Mouse (Mus musculus) embryonic facial prominence, embryonic 15.5 days (tissue): ENCODE data around the gene Krt17. TPM values are rescaled to one million over a fixed set of nuclear protein-coding genes. Genes with fewer than 3 reads are reported as not detected.
A peak's percentile ranks its signal among the peaks of the same experiment; 100 is the strongest.
"Not testable (repeated sequence)": the region's sequence is repeated elsewhere in the genome, so short reads cannot be mapped to it uniquely, and the experiment has no call there.

Experiments
- ATAC-seq: fragments of 200-750 bp; cut with Nextera tagmentation; 2 replicates; pipeline ENCODE4 v1.8.0; 2017; ENCODE audit warnings: low read depth, moderate TSS enrichment; ENCODE audit not compliant: insufficient number of reproducible peaks, low FRiP score, low TSS enrichment
- H3K27ac ChIP-seq: fragments of 300-500 bp; sonication (generic); replicated peaks from 2 replicates; pipeline ENCODE4 v1.5.1; 2015; ENCODE audit warnings: mild to moderate bottlenecking, inconsistent platforms
- H3K27me3 ChIP-seq: fragments of 300-500 bp; sonication (generic); 2 replicates; pipeline ENCODE4 v1.6.1; 2015; ENCODE audit warnings: inconsistent platforms
- H3K36me3 ChIP-seq: fragments of 300-500 bp; sonication (generic); 2 replicates; pipeline ENCODE4 v1.6.1; 2015; ENCODE audit warnings: mild to moderate bottlenecking, inconsistent platforms
- H3K4me1 ChIP-seq: fragments of 300-500 bp; sonication (generic); 2 replicates; pipeline ENCODE4 v1.6.1; 2015; ENCODE audit warnings: inconsistent platforms
- H3K4me2 ChIP-seq: fragments of 300-500 bp; sonication (generic); replicated peaks from 2 replicates; pipeline ENCODE4 v1.6.1; 2015; ENCODE audit warnings: mild to moderate bottlenecking, inconsistent platforms
- H3K4me3 ChIP-seq: fragments of 300-500 bp; sonication (generic); replicated peaks from 2 replicates; pipeline ENCODE4 v1.5.1; 2015; ENCODE audit warnings: mild to moderate bottlenecking, inconsistent platforms
- H3K9ac ChIP-seq: fragments of 300-500 bp; sonication (generic); 2 replicates; pipeline ENCODE4 v1.6.1; 2015; ENCODE audit warnings: inconsistent platforms
- H3K9me3 ChIP-seq: fragments of 300-500 bp; sonication (generic); replicated peaks from 2 replicates; pipeline ENCODE4 v1.6.1; 2016; ENCODE audit warnings: inconsistent platforms
- WGBS: fragments of 180-500 bp; shearing (Covaris S2); methylation state at CpG from one replicate; pipeline ENCODE4 v1.1.7; 2015; 5-methylcytosine and 5-hydroxymethylcytosine counted together
- polyA plus RNA-seq: library from polyadenylated mRNA; unstranded; fragments of >200 nt; fragmentation: Nextera tagmentation; extraction: Ambion mirVana; gene quantifications from 2 replicates; pipeline ENCODE4 v1.2.1, GENCODE M21; 2015

Gene Krt17
- polyA plus RNA-seq, 1 experiment from 2014 or later, result 399 TPM

DNA sequence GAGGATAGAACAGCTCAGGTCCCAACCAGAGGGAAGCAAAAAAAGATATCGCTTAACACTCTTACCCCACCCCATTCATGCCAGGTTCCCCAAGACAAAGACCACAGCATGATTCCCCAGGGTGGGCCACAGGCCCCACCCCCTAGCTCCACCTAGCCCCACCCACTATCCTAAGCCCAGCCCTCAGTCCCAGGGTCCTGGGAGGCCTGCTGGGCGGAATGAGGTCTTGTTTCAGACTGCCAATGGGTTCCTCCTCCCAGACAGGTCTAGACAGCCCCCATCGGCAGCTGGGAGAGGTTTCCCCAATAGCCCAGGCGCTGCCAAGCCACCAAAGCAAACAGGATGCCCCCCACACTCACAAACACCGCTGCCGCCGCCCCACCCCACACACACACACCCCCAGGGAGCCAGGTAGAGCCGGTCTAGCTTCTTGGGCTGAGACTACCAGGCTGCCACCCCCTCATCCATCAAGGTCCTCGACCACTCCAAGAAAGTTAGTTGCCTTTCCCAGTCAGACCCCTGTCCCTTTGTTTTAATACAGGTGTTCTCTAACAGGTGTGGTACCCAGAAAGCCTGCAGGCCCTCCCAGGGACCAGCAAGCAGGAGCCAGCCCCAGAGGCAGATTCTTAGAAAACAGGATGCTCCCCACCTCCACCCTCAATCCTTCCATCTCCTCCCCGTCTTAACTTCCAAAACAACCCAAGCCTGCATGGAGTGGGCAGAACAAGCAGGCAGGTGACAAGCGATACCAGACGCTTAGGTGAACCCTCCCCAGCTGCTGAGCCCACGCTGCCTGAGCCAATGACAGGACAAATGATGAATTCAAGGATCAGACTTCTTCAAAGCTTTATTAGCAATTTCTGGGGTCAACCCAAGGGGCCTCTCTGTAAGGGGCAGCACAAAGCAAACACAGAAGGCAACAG, 1.5 kb upstream of the Krt17 start:
- Histone ChIP-seq H3K36me3 (no peaks in the 10 kb centered on the region), H3K4me1 (0 out of 2 replicates have a peak, but pooled peaks cover 5% of the 10 kb centered on the region), H3K9me3 (no peaks in the 10 kb centered on the region), H3K27ac (peak overlapping the region; percentile 71; the same call in 1 of the 2 replicates), H3K4me3 (no peak overlapping the region), H3K9ac (no peak overlapping the region), H3K27me3 (no peaks in the 10 kb centered on the region), H3K4me2 (no peak overlapping the region)
- ATAC-seq, result peak; percentile 52
- WGBS, result 21% methylated on average over 13 of the region's 13 CpGs

DNA sequence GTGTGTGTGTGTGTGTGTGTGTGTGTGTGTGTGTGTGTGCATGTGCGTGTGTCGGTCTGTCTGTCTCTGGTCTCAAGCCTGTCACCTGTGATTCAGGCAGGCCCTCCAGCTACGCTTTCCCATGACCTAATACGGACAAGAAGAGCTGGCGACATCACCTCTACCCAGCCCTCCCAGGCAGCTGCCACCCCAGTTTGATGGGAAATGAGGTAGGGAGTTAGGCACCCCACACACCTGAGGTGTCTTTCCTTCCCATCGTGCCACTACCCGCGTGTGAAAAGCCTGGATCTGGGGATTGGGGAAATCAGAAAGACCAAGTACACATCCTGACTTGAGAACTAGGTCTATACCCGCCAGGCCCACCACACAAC, 391 bp upstream of the Krt17 start:
- 66% methylated on average over 9 of the region's 9 CpGs for WGBS
- ATAC-seq, result no peak
- no peaks in the 10 kb centered on the region for H3K9me3 ChIP-seq
- no peaks in the 10 kb centered on the region for H3K36me3 ChIP-seq
- H3K27me3 ChIP-seq, result no peaks in the 10 kb centered on the region
- no peak overlapping the region for H3K4me3 ChIP-seq
- H3K27ac ChIP-seq, result peak overlapping the region; percentile 71; the same call in 1 of the 2 replicates
- H3K4me2 ChIP-seq, result no peak overlapping the region
- H3K4me1 ChIP-seq, result 0 out of 2 replicates have a peak, but pooled peaks cover 5% of the 10 kb centered on the region
- H3K9ac ChIP-seq, result no peak overlapping the region

DNA sequence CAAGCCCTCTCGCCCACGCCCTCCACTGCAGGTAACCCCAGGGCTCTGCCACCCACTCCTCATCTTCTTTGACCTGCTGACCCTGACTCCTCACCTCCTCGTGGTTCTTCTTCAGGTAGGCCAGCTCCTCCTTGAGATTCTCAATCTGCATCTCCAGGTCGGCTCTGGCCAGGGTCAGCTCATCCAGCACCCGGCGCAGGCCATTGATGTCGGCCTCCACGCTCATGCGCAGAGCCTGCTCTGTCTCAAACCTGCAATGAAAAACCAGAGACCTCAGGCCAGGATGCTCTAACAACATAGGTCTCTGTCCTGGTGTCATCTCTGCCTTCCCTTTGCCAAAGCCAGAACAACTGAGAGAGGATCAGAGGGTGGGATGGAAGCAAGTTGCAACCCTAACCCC, 1.8 kb downstream of the Krt17 start:
- H3K4me1 ChIP-seq, result 0 out of 2 replicates have a peak, but pooled peaks cover 5% of the 10 kb centered on the region
- H3K9ac ChIP-seq, result no peak overlapping the region
- no peak for ATAC-seq
- H3K27ac ChIP-seq, result no peak overlapping the region
- H3K4me2 ChIP-seq, result peak overlapping the region; percentile 36
- no peaks in the 10 kb centered on the region for H3K9me3 ChIP-seq
- no peaks in the 10 kb centered on the region for H3K36me3 ChIP-seq
- peak overlapping the region; percentile 29 for H3K4me3 ChIP-seq
- no peaks in the 10 kb centered on the region for H3K27me3 ChIP-seq
- WGBS, result 91% methylated on average over 9 of the region's 9 CpGs

DNA sequence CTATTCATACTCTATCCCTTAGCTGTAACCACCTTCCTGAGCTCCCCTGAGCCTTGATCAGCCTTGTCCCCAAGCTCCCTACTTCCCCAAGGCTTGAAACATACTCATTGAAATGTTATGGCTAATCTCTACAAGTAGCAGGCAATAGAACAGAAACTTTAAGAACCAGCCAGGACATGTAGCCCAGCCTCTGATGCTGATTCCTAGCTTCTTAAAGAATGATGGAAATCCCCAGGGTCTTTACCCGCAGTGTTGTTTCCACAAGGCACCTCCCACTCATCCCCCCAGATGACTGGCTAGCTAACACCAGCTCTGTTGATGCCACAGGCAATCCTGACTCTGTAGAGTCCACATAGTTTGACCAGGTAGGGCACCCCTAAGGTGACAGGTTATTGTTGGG, 2.9 kb downstream of the Krt17 start:
- ATAC-seq, result no peak
- no peak overlapping the region; the same call in 1 of the 2 replicates for H3K4me3 ChIP-seq
- no peaks in the 10 kb centered on the region for H3K9me3 ChIP-seq
- WGBS, result 60% methylated on average over 1 of the region's 1 CpGs
- no peak overlapping the region for H3K27ac ChIP-seq
- H3K27me3 ChIP-seq, result no peaks in the 10 kb centered on the region
- 0 out of 2 replicates have a peak, but pooled peaks cover 5% of the 10 kb centered on the region for H3K4me1 ChIP-seq
- no peaks in the 10 kb centered on the region for H3K36me3 ChIP-seq
- H3K9ac ChIP-seq, result no peak overlapping the region
- H3K4me2 ChIP-seq, result no peak overlapping the region

DNA sequence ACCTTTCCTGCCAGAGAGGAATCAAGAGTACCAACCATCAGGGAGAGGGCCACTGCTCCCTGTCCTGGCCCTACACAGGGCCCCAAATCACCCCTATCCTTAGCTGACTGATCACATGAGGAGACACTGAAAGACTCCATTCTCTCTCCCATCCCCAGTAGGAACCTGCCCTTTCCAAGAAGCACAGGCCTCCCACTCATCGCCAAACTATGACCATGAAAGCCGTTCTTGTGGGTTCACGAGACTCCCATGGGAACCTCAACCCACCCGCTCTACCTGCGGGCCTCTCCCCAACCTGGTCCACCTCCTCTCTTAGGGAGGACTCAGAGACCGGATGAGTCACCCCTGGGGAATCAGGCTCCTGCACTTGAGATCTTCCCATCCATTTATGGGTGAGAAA, 5.3 kb downstream of the Krt17 start:
- no peak for ATAC-seq
- H3K4me3 ChIP-seq, result no peak overlapping the region
- H3K27ac ChIP-seq, result 0 out of 2 replicates have a peak overlapping the region, but pooled peaks have one; percentile 17
- no peaks in the 10 kb centered on the region for H3K9me3 ChIP-seq
- H3K4me1 ChIP-seq, result 0 out of 2 replicates have a peak, but pooled peaks cover 2% of the 10 kb centered on the region
- H3K27me3 ChIP-seq, result no peaks in the 10 kb centered on the region
- no peaks in the 10 kb centered on the region for H3K36me3 ChIP-seq
- H3K4me2 ChIP-seq, result no peak overlapping the region
- no peak overlapping the region for H3K9ac ChIP-seq
- WGBS, result 74% methylated on average over 6 of the region's 6 CpGs

DNA sequence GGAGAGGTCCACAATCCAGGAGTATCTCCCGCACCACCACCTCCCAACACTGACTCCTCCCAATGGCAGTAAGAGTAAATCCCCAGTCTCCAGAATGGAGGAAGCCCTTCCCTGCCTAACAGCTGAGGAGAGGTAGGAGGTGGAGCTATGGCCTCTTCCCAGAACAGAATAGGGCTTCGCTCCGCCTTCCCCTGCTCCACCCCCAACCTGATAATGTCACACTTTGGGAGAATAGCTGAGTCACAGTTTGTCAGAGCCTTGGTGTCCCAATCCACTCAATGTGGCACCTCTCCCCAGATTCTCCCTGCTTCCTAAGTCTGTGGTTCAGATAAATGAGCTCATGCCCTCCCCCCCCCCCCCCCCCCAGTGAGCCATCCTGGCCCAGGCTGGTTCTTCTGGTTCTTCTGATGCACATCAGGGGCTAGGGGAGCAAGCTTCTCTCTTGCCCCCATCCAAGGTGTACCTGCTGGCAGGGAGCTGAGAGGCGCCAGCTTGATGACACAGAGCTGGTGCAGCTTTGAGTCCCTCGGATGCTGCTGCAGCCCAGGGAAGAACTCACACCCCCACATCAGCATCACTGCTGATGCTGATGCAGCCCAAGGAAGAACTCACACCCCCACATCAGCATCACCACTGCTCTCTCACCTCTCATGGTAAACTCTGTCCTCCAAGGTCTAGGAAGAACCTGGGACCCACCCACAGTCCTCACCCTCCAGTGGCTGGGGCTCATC, 6.3 kb downstream of the Krt17 start:
- WGBS, result 65% methylated on average over 5 of the region's 5 CpGs
- H3K9me3 ChIP-seq, result no peaks in the 10 kb centered on the region
- no peak overlapping the region for H3K9ac ChIP-seq
- no peaks in the 10 kb centered on the region for H3K27me3 ChIP-seq
- H3K4me2 ChIP-seq, result no peak overlapping the region
- ATAC-seq, result no peak
- H3K27ac ChIP-seq, result no peak overlapping the region
- H3K4me1 ChIP-seq, result 0 out of 2 replicates have a peak, but pooled peaks cover 2% of the 10 kb centered on the region
- H3K36me3 ChIP-seq, result no peaks in the 10 kb centered on the region
- no peak overlapping the region for H3K4me3 ChIP-seq

DNA sequence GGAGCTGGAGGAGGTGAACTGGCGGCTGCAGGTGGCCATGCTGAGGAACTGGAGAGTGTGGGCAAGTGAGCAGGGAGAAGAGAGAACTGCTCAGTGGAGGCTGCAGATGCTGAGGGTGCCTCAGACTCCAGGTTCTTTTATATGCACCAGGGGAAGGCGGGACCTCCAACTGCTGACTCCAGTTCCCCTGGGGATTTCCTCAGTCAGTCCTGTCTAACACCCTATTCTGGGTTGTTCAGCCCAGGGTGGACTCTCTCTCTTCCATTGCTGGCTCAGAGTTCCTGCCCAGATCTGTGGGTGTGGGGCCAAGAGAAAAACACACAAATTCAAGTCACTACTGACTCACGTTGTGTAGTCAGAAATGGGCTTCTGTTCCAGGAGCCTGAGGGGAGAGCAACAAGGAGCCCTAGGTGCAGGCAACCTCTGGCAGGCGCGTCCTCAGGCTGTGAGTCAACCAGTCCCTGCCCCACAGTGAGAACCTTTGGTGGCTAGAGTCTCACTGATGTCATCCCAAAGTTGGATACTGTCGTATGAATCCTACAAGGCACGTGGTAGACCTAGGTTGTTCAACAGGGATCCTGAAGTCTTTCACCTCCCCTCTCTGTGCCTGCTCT, 11.9 kb downstream of the Krt17 start, which contains the start of gene Krt16:
Krt16 (minus strand) TSS at position 51 of the 614 bp plus-strand sequence.
- WGBS, result 69% methylated on average over 7 of the region's 7 CpGs
- Histone ChIP-seq H3K4me1 (no peaks in the 10 kb centered on the region), H3K27ac (no peak within 1 kb of the TSS), H3K4me3 (no peak within 1 kb of the TSS), H3K27me3 (no peaks in the 10 kb centered on the region), H3K4me2 (no peak within 1 kb of the TSS), H3K9me3 (no peaks in the 10 kb centered on the region), H3K9ac (no peak within 1 kb of the TSS), H3K36me3 (no peaks in the 10 kb centered on the region)
- ATAC-seq, result no peak

DNA sequence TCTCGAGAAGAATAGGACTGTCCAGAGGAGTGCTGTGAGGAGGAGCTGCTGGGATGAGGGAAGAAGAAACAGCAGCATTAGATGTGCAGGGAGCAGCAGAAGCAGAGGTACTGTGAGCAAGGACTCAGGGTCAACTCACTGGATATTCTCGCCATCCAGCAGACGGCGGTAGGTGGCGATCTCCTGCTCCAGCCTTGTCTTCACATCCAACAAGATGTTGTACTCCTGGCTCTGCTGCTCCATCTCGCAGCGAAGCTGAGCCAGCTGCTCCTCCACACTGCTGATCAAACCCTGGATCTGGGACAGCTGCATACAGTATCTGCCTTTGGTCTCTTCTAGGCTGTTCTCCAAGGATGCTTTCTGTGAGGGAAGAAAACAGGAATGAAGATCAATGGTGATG, 14.4 kb downstream of the Krt17 start:
- H3K4me2 ChIP-seq, H3K9me3 ChIP-seq, H3K4me3 ChIP-seq, ATAC-seq, H3K27ac ChIP-seq, H3K4me1 ChIP-seq, H3K27me3 ChIP-seq, H3K36me3 ChIP-seq, H3K9ac ChIP-seq: not testable (repeated sequence)
- WGBS, result 68% methylated on average over 7 of the region's 7 CpGs

DNA sequence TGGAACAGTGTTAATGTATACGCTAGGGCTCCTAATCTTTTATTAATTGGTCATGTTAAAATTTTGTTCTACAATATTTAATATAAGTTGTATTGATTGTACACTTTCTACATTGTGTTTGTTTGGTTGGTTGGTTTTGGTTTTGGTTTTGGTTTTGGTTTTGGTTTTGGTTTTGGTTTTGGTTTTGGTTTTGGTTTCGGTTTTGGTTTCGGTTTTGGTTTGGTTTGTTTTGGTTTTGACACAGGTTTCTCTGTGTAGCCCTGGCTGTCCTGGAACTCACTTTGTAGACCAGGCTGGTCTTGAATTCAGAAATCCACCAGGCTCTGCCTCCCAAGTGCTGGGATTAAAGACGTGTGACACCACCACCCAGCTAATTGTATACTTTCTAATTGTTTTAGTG, 20.6 kb downstream of the Krt17 start:
- not testable (repeated sequence) for H3K9me3 ChIP-seq, H3K9ac ChIP-seq, H3K27ac ChIP-seq, H3K4me2 ChIP-seq, H3K36me3 ChIP-seq, H3K4me3 ChIP-seq, ATAC-seq, H3K4me1 ChIP-seq, H3K27me3 ChIP-seq
- 90% methylated on average over 4 of the region's 4 CpGs for WGBS

DNA sequence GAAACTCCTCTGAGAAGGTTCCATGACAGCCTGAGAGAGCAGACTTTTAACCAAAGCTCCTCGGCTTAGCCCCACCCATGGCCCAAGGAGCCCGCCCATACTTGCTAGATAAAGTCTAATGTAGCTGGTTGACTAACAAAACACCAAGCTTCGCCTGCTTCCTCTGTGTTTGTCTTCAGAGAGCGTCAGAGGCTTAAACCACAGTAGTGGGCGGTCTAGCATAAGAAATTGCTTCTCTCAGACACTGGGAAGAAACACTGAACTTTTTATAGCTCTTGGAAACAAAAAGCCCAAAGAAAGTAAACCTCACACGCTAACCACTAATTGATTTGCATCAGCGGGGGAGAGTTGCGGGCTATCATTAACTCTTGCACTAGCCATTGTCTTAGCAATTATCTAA, 39.1 kb downstream of the Krt17 start:
- no peaks in the 10 kb centered on the region for H3K27me3 ChIP-seq
- peaks cover 5% of the 10 kb centered on the region; the same call in 1 of the 2 replicates for H3K9me3 ChIP-seq
- no peaks in the 10 kb centered on the region for H3K4me1 ChIP-seq
- H3K36me3 ChIP-seq, result no peaks in the 10 kb centered on the region
- no peak overlapping the region for H3K27ac ChIP-seq
- ATAC-seq, result no peak
- no peak overlapping the region for H3K9ac ChIP-seq
- H3K4me2 ChIP-seq, result no peak overlapping the region
- no peak overlapping the region for H3K4me3 ChIP-seq
- 61% methylated on average over 8 of the region's 8 CpGs for whole genome bisulfite sequencing

DNA sequence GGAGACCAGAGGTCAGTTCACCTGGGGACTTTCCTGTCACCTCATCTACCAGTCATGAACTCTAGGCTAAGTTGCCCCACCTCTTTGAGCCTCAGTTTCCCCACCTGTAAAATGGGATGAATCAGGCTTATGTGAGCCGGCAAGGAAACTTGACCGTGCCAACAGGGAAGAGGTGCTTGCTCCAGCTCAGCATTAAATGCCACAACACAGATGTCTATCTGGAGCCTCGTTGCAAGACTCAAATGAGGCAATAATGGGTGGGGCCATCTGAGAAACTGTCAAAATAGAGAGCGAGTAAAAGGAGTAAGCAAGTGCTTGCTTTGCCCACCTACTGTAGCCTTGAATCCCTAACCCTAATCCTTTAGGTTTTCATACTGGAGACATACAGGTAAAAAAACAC, 41.5 kb downstream of the Krt17 start:
- no peaks in the 10 kb centered on the region for H3K27me3 ChIP-seq
- 0 out of 2 replicates have a peak, but pooled peaks cover 4% of the 10 kb centered on the region for H3K4me1 ChIP-seq
- WGBS, result 75% methylated on average over 4 of the region's 4 CpGs
- no peak overlapping the region for H3K4me2 ChIP-seq
- ATAC-seq, result no peak
- H3K4me3 ChIP-seq, result no peak overlapping the region
- H3K36me3 ChIP-seq, result no peaks in the 10 kb centered on the region
- H3K9ac ChIP-seq, result no peak overlapping the region
- H3K27ac ChIP-seq, result no peak overlapping the region
- H3K9me3 ChIP-seq, result no peaks in the 10 kb centered on the region
